12 mouse cellular contexts compared by ENCODE assay signal in genomic region chr1:63977956-63978355, GRCm38 (mm10).
"Had no signal": no experiment of that assay in that cellular context is flagged by ENCODE, and none has a peak within 500 bp of the region (broad histone marks: within the 10 kb centered on the region; RNA-seq: fewer than 3 reads in every experiment).

No protein-coding gene starts in this region.

- H3K27ac ChIP-seq: layer of hippocampus, adult 2 months; limb, embryonic 13.5 days; liver, embryonic 14.5 days had no signal

- H3K36me3 ChIP-seq: limb, embryonic 13.5 days had no signal

- H3K9ac ChIP-seq: limb, embryonic 13.5 days; liver, embryonic 14.5 days had no signal

- H3K9me3 ChIP-seq: limb, embryonic 13.5 days had no signal

- H3K4me2 ChIP-seq: limb, embryonic 13.5 days had no signal

- ATAC-seq: midbrain, embryonic 16.5 days had no signal

- DNase-seq: kidney, postnatal 10 days; kidney, postnatal 4 days; left cerebral cortex, postnatal 4 days; lung, adult 18-20 months; right cerebral cortex, postnatal 4 days; spleen, adult 18-20 months; thymus, adult 18-20 months; thymus, postnatal 14 days had no signal

- H3K27me3 ChIP-seq: limb, embryonic 13.5 days had no signal

- H3K4me3 ChIP-seq: layer of hippocampus, adult 2 months; limb, embryonic 13.5 days had no signal
